Mouse (Mus musculus) heart, embryonic 12.5 days (tissue): ENCODE measurements around the gene Ankrd22. TPM values are rescaled to one million over a fixed set of nuclear protein-coding genes. Genes with fewer than 3 reads are reported as not detected.
"Not testable (repeated sequence)": the region's sequence is repeated elsewhere in the genome, so short reads cannot be mapped to it uniquely, and the experiment has no call there.

Source experiments
- ATAC-seq: fragments of 200-750 bp; cut with Nextera tagmentation; 2 replicates; pipeline ENCODE4 v1.8.0; 2017; ENCODE audit warnings: moderate TSS enrichment, moderate library complexity; ENCODE audit not compliant: insufficient number of reproducible peaks, low FRiP score
- H3K27ac ChIP-seq: fragments of 300-500 bp; sonication (generic); 2 replicates; pipeline ENCODE4 v1.5.1; 2016; ENCODE audit warnings: mild to moderate bottlenecking, moderate library complexity; ENCODE audit not compliant: poor library complexity, severe bottlenecking
- H3K27me3 ChIP-seq: fragments of 300-500 bp; sonication (generic); replicated peaks from 2 replicates; pipeline ENCODE4 v1.6.1; 2016; ENCODE audit warnings: mild to moderate bottlenecking, moderate library complexity
- H3K36me3 ChIP-seq: fragments of 300-500 bp; sonication (generic); 2 replicates; pipeline ENCODE4 v1.6.1; 2016; ENCODE audit warnings: mild to moderate bottlenecking, moderate library complexity
- H3K4me1 ChIP-seq: fragments of 300-500 bp; sonication (generic); replicated peaks from 2 replicates; pipeline ENCODE4 v1.6.1; 2016; ENCODE audit warnings: mild to moderate bottlenecking
- H3K4me2 ChIP-seq: fragments of 300-500 bp; sonication (generic); 2 replicates; pipeline ENCODE4 v1.6.1; 2016; ENCODE audit warnings: mild to moderate bottlenecking, moderate library complexity
- H3K4me3 ChIP-seq: fragments of 300-500 bp; sonication (generic); 2 replicates; pipeline ENCODE4 v1.5.1; 2016; ENCODE audit warnings: mild to moderate bottlenecking
- H3K9ac ChIP-seq: fragments of 300-500 bp; sonication (generic); 2 replicates; pipeline ENCODE4 v1.6.1; 2016; ENCODE audit warnings: mild to moderate bottlenecking, moderate library complexity
- H3K9me3 ChIP-seq: fragments of 300-500 bp; sonication (generic); replicated peaks from 2 replicates; pipeline ENCODE4 v1.6.1; 2016; ENCODE audit warnings: mild to moderate bottlenecking, moderate library complexity
- WGBS: fragments of 180-500 bp; shearing (Covaris S2); methylation state at CpG from one replicate; pipeline ENCODE4 v1.1.7; 2016; 5-methylcytosine and 5-hydroxymethylcytosine counted together
- polyA plus RNA-seq: library from polyadenylated mRNA; unstranded; fragments of >200 nt; fragmentation: Nextera tagmentation; extraction: Ambion mirVana; gene quantifications from 2 replicates; pipeline ENCODE4 v1.2.1, GENCODE M21; 2016

Gene Ankrd22
- not detected in 2 replicates for polyA plus RNA-seq

- ATAC-seq, result no peak
- no peak within 1 kb of the TSS for H3K4me2 ChIP-seq
- no peaks in the 10 kb centered on the region for H3K36me3 ChIP-seq
- H3K4me1 ChIP-seq, result no peaks in the 10 kb centered on the region
- H3K27me3 ChIP-seq, result no peaks in the 10 kb centered on the region
- H3K4me3 ChIP-seq, result no peak within 1 kb of the TSS
- H3K9ac ChIP-seq, result no peak within 1 kb of the TSS
- H3K9me3 ChIP-seq, result no peaks in the 10 kb centered on the region
- 73% methylated on average over 5 of the region's 5 CpGs for WGBS
- H3K27ac ChIP-seq, result no peak within 1 kb of the TSS
Measured at GRCm38 (mm10) chr19:34165891-34166290, at the start of gene Ankrd22. Gene Ankrd22, minus strand, starts transcription at chr19:34166053.

- Histone ChIP-seq H3K27me3 (no peaks in the 10 kb centered on the region), H3K9me3 (no peaks in the 10 kb centered on the region), H3K4me2 (no peak overlapping the region), H3K9ac (no peak overlapping the region), H3K4me3 (no peak overlapping the region), H3K4me1 (peaks cover 4% of the 10 kb centered on the region; the same call in 1 of the 2 replicates), H3K36me3 (no peaks in the 10 kb centered on the region), H3K27ac (no peak overlapping the region)
- WGBS, result 39% methylated on average over 4 of the region's 4 CpGs
- no peak for ATAC-seq
Measured at GRCm38 (mm10) chr19:34214136-34214535, 48.3 kb upstream of the Ankrd22 start.

GRCm38 (mm10) chr19:34213251-34213645 is 47.4 kb upstream of the Ankrd22 start:
- Histone ChIP-seq H3K4me1 (peaks cover 7% of the 10 kb centered on the region; the same call in 1 of the 2 replicates), H3K4me3 (no peak overlapping the region)
- no peak for ATAC-seq

GRCm38 (mm10) chr19:34212489-34213250 is 46.8 kb upstream of the Ankrd22 start:
- ATAC-seq, result no peak
- 78% methylated on average over 12 of the region's 12 CpGs for WGBS
- H3K27me3 ChIP-seq, result no peaks in the 10 kb centered on the region

More at GRCm38 (mm10) chr19:34213251-34213645, 47.4 kb upstream of the Ankrd22 start:
- Histone ChIP-seq H3K36me3 (no peaks in the 10 kb centered on the region), H3K9ac (no peak overlapping the region), H3K9me3 (no peaks in the 10 kb centered on the region), H3K4me2 (no peak overlapping the region), H3K27ac (no peak overlapping the region), H3K27me3 (no peaks in the 10 kb centered on the region)

GRCm38 (mm10) chr19:34210841-34211240 is 45.0 kb upstream of the Ankrd22 start:
- no peak overlapping the region for H3K4me2 ChIP-seq
- H3K9me3 ChIP-seq, result no peaks in the 10 kb centered on the region
- H3K36me3 ChIP-seq, result no peaks in the 10 kb centered on the region
- WGBS, result 60% methylated on average over 2 of the region's 2 CpGs
- H3K9ac ChIP-seq, result no peak overlapping the region
- H3K4me1 ChIP-seq, result peaks cover 7% of the 10 kb centered on the region; the same call in 1 of the 2 replicates
- no peaks in the 10 kb centered on the region for H3K27me3 ChIP-seq
- no peak overlapping the region for H3K4me3 ChIP-seq
- no peak overlapping the region for H3K27ac ChIP-seq
- ATAC-seq, result no peak

More at GRCm38 (mm10) chr19:34212489-34213250, 46.8 kb upstream of the Ankrd22 start:
- Histone ChIP-seq H3K4me3 (no peak overlapping the region), H3K4me2 (no peak overlapping the region), H3K9me3 (no peaks in the 10 kb centered on the region), H3K36me3 (no peaks in the 10 kb centered on the region), H3K4me1 (peaks cover 7% of the 10 kb centered on the region; the same call in 1 of the 2 replicates), H3K27ac (no peak overlapping the region), H3K9ac (no peak overlapping the region)

GRCm38 (mm10) chr19:34209930-34210581 is 44.2 kb upstream of the Ankrd22 start:
- Histone ChIP-seq H3K27me3 (no peaks in the 10 kb centered on the region), H3K9ac (no peak overlapping the region), H3K9me3 (no peaks in the 10 kb centered on the region), H3K4me1 (peaks cover 7% of the 10 kb centered on the region; the same call in 1 of the 2 replicates), H3K27ac (no peak overlapping the region), H3K4me2 (no peak overlapping the region), H3K4me3 (no peak overlapping the region), H3K36me3 (no peaks in the 10 kb centered on the region)
- 77% methylated on average over 8 of the region's 8 CpGs for WGBS
- ATAC-seq, result no peak

- Histone ChIP-seq H3K27ac (no peak overlapping the region), H3K9me3 (no peaks in the 10 kb centered on the region), H3K4me1 (peaks cover 4% of the 10 kb centered on the region; the same call in 1 of the 2 replicates), H3K36me3 (no peaks in the 10 kb centered on the region), H3K4me3 (no peak overlapping the region), H3K9ac (no peak overlapping the region), H3K27me3 (no peaks in the 10 kb centered on the region), H3K4me2 (no peak overlapping the region)
- 59% methylated on average over 3 of the region's 3 CpGs for WGBS
- no peak for ATAC-seq
Measured at GRCm38 (mm10) chr19:34209031-34209430, 43.2 kb upstream of the Ankrd22 start.

GRCm38 (mm10) chr19:34206760-34207440 is 41.0 kb upstream of the Ankrd22 start:
- WGBS, result 79% methylated on average over 8 of the region's 8 CpGs

GRCm38 (mm10) chr19:34206128-34206527 is 40.3 kb upstream of the Ankrd22 start:
- WGBS, result 76% methylated on average over 4 of the region's 4 CpGs
- not testable (repeated sequence) for H3K36me3 ChIP-seq

More at GRCm38 (mm10) chr19:34206760-34207440, 41.0 kb upstream of the Ankrd22 start:
- H3K27me3 ChIP-seq, result no peaks in the 10 kb centered on the region
- no peak overlapping the region for H3K4me2 ChIP-seq
- H3K36me3 ChIP-seq, result no peaks in the 10 kb centered on the region
- H3K4me3 ChIP-seq, result no peak overlapping the region
- 0 out of 2 replicates have a peak, but pooled peaks cover 3% of the 10 kb centered on the region for H3K4me1 ChIP-seq
- H3K27ac ChIP-seq, result no peak overlapping the region
- no peaks in the 10 kb centered on the region for H3K9me3 ChIP-seq
- ATAC-seq, result no peak
- H3K9ac ChIP-seq, result no peak overlapping the region

GRCm38 (mm10) chr19:34202668-34203067 is 36.8 kb upstream of the Ankrd22 start:
- no peak for ATAC-seq
- H3K4me3 ChIP-seq, result no peak overlapping the region
- no peaks in the 10 kb centered on the region for H3K36me3 ChIP-seq
- H3K27ac ChIP-seq, result no peak overlapping the region
- WGBS, result 73% methylated on average over 2 of the region's 2 CpGs
- H3K9ac ChIP-seq, result no peak overlapping the region
- H3K27me3 ChIP-seq, result no peaks in the 10 kb centered on the region
- H3K9me3 ChIP-seq, result no peaks in the 10 kb centered on the region
- H3K4me2 ChIP-seq, result no peak overlapping the region
- H3K4me1 ChIP-seq, result no peaks in the 10 kb centered on the region

More at GRCm38 (mm10) chr19:34206128-34206527, 40.3 kb upstream of the Ankrd22 start:
- H3K4me2 ChIP-seq, H3K27me3 ChIP-seq, H3K27ac ChIP-seq, ATAC-seq, H3K9me3 ChIP-seq, H3K4me1 ChIP-seq, H3K9ac ChIP-seq, H3K4me3 ChIP-seq: not testable (repeated sequence)

- no peak overlapping the region for H3K4me3 ChIP-seq
- no peaks in the 10 kb centered on the region for H3K27me3 ChIP-seq
- no peaks in the 10 kb centered on the region for H3K9me3 ChIP-seq
- no peak overlapping the region for H3K27ac ChIP-seq
- WGBS, result 63% methylated on average over 2 of the region's 2 CpGs
- H3K4me2 ChIP-seq, result no peak overlapping the region
- no peak overlapping the region for H3K9ac ChIP-seq
- no peak for ATAC-seq
- no peaks in the 10 kb centered on the region for H3K4me1 ChIP-seq
- no peaks in the 10 kb centered on the region for H3K36me3 ChIP-seq
Measured at GRCm38 (mm10) chr19:34199488-34199887, 33.6 kb upstream of the Ankrd22 start.
